Mouse (Mus musculus) common myeloid progenitor, adult 5-6 weeks (primary cell): Measurements from ENCODE around the gene Olfr1472. TPM values are rescaled to one million over a fixed set of nuclear protein-coding genes. Genes with fewer than 3 reads are reported as not detected.
"Not testable (repeated sequence)": the region's sequence is repeated elsewhere in the genome, so short reads cannot be mapped to it uniquely, and the experiment has no call there.

Experiments
- ATAC-seq: replicated peaks from 2 replicates; pipeline ENCODE4 v1.8.0; 2016; ENCODE audit warnings: low read depth, mild to moderate bottlenecking, moderate TSS enrichment, inconsistent platforms; ENCODE audit not compliant: poor library complexity, severe bottlenecking
- total RNA-seq: library from RNA; stranded (forward); fragments of 200-1000, 187-1606 nt; gene quantifications from 2 replicates; pipeline ENCODE4 v1.2.3, GENCODE M21; 2017

The Olfr1472 gene
- total RNA-seq = not detected in 2 replicates

DNA sequence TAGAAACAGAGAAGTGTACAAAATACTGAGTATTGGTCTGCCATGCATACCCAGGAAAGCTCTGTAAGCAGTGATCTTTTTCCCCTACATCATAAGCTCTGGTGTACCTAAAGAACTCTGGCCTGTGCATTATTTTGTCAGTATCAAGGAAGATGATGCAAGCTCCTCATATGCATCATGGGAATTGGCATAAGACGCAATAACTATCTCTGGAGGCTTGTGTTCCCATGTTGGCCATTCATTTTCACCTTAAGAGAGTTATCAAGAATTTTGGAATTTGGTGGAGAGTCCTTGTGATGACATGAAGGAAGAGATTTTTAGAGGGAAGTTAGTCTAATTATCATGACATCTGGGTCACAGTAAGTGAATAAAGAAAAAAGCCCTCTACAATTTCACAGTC, at the start of gene Olfr1472:
Gene Olfr1472, minus strand, starts transcription at position 101 of the 400 bp plus-strand sequence.
- no peak for ATAC-seq

- ATAC-seq = no peak
Measured at GRCm38 (mm10) chr19:13500246-13500645, 44.4 kb upstream of the Olfr1472 start, which contains the start of gene Olfr1477. Gene Olfr1477, plus strand, starts transcription at chr19:13500546.

GRCm38 (mm10) chr19:13480096-13480495, 24.2 kb upstream of the Olfr1472 start, which contains the start of gene Olfr1475:
Gene Olfr1475, minus strand, starts transcription at chr19:13480196.
- ATAC-seq = no peak

- ATAC-seq = not testable (repeated sequence)
Measured at GRCm38 (mm10) chr19:13469265-13469664, 13.4 kb upstream of the Olfr1472 start, which contains the start of gene Olfr1474. Gene Olfr1474, plus strand, starts transcription at chr19:13469565.

- not testable (repeated sequence) for ATAC-seq
Measured at GRCm38 (mm10) chr19:13443109-13443508, 12.8 kb downstream of the Olfr1472 start, which contains the start of gene Olfr1471. Gene Olfr1471, plus strand, starts transcription at chr19:13443409.

GRCm38 (mm10) chr19:13407549-13407948, 48.3 kb downstream of the Olfr1472 start, which contains the start of gene Olfr1469:
Gene Olfr1469, plus strand, starts transcription at chr19:13407849.
- no peak for ATAC-seq

Other genes with a start within 250 kb of the Olfr1472 start
- not detected in 2 replicates for gene Olfr1463, start 224.8 kb downstream of the Olfr1472 start, total RNA-seq
- gene Olfr1465, start 140.5 kb downstream of the Olfr1472 start, total RNA-seq = not detected in 2 replicates
- not detected in 2 replicates for gene Olfr1466, start 117.2 kb downstream of the Olfr1472 start, total RNA-seq
- not detected in 2 replicates for gene Olfr1467, start 93.8 kb downstream of the Olfr1472 start, total RNA-seq
- not detected in 2 replicates for gene Olfr1469, start 48.2 kb downstream of the Olfr1472 start, total RNA-seq
- not detected in 2 replicates for gene Olfr1471, start 12.7 kb downstream of the Olfr1472 start, total RNA-seq
- not detected in 2 replicates for gene Olfr1474, start 13.5 kb upstream of the Olfr1472 start, total RNA-seq
- not detected in 2 replicates for gene Olfr1475, start 24.1 kb upstream of the Olfr1472 start, total RNA-seq
- not detected in 2 replicates for gene Olfr1477, start 44.5 kb upstream of the Olfr1472 start, total RNA-seq
- gene Olfr1480, start 71.8 kb upstream of the Olfr1472 start, total RNA-seq = not detected in 2 replicates
- gene Olfr1484, start 127.4 kb upstream of the Olfr1472 start, total RNA-seq = not detected in 2 replicates
- gene Olfr1487, start 161.3 kb upstream of the Olfr1472 start, total RNA-seq = not detected in 2 replicates
- gene Olfr1489, start 175.5 kb upstream of the Olfr1472 start, total RNA-seq = not detected in 2 replicates
- not detected in 2 replicates for gene Olfr1490, start 195.0 kb upstream of the Olfr1472 start, total RNA-seq
- not detected in 2 replicates for gene Olfr1491, start 241.2 kb upstream of the Olfr1472 start, total RNA-seq